Mouse (Mus musculus): ENCODE measurements around the gene Cyren. TPM values are rescaled to one million over a fixed set of nuclear protein-coding genes. Genes with fewer than 3 reads are reported as not detected.
A peak's percentile ranks its signal among the peaks of the same experiment; 100 is the strongest.

Gene Cyren
- polyA plus RNA-seq (2016; fragmentation: Nextera tagmentation; extraction: Ambion mirVana): 18.1 and 19.3 TPM in 2 replicates

- Histone ChIP-seq H3K27me3 (no peaks in the 10 kb centered on the region), H3K4me2 (peak within 1 kb of the TSS; percentile 79), H3K27ac (peak within 1 kb of the TSS; percentile 94), H3K4me3 (replicated peaks) (peak within 1 kb of the TSS; percentile 72), H3K9ac (replicated peaks) (peak within 1 kb of the TSS; percentile 77), H3K36me3 (peaks cover 44% of the 10 kb centered on the region), H3K9me3 (no peaks in the 10 kb centered on the region), H3K4me1 (replicated peaks) (peaks cover 20% of the 10 kb centered on the region)
- ATAC-seq (ENCODE audit: insufficient number of reproducible peaks, insufficient read depth, low FRiP score, low TSS enrichment, low read depth): peak; percentile 90
- WGBS: under 1% methylated on average over 55 of the region's 56 CpGs
Observed at GRCm38 (mm10) chr6:34877509-34878321, at the start of gene Cyren. Gene Cyren (minus strand): TSS chr6:34878060.

GRCm38 (mm10) chr6:34927594-34927993 lies 49.7 kb upstream of the Cyren start:
- no peak for ATAC-seq (ENCODE audit: insufficient number of reproducible peaks, insufficient read depth, low FRiP score, low TSS enrichment, low read depth)
- no peak overlapping the region for H3K4me2 ChIP-seq
- WGBS: 95% methylated on average over 8 of the region's 8 CpGs
- H3K9ac ChIP-seq (replicated peaks): no peak overlapping the region
- H3K27me3 ChIP-seq: no peaks in the 10 kb centered on the region
- H3K9me3 ChIP-seq: no peaks in the 10 kb centered on the region
- no peak overlapping the region for H3K27ac ChIP-seq
- H3K4me3 ChIP-seq (replicated peaks): no peak overlapping the region
- H3K4me1 ChIP-seq (replicated peaks): no peaks in the 10 kb centered on the region
- no peaks in the 10 kb centered on the region for H3K36me3 ChIP-seq

DNA sequence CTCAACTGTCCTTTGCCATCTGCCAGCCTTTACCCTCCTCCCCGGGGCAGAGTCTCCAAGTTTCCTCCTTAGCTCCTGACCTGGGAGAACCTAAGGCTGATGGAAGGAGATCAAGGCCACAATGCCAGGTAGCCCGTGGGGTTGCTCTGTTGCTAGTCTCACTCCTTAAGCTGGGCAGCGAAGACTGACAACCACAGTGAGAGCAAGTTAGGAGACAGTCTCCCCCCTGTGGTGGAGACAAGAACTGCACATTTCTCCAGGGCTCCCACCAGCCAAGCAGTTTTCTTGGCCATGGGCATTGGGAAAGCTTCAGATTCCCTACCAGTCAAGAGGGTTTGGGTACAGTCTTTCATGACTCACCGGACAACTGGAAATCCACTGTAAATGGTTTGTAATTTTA lies 49.3 kb upstream of the Cyren start:
- Histone ChIP-seq H3K4me2 (no peak overlapping the region), H3K27me3 (no peaks in the 10 kb centered on the region), H3K27ac (no peak overlapping the region), H3K36me3 (no peaks in the 10 kb centered on the region), H3K4me3 (replicated peaks) (no peak overlapping the region), H3K9ac (replicated peaks) (no peak overlapping the region), H3K9me3 (no peaks in the 10 kb centered on the region), H3K4me1 (replicated peaks) (no peaks in the 10 kb centered on the region)
- 46% methylated on average over 4 of the region's 4 CpGs for WGBS
- ATAC-seq (ENCODE audit: insufficient number of reproducible peaks, insufficient read depth, low FRiP score, low TSS enrichment, low read depth): no peak

GRCm38 (mm10) chr6:34921941-34922340 lies 44.1 kb upstream of the Cyren start:
- Histone ChIP-seq H3K4me3 (replicated peaks) (no peak overlapping the region), H3K27me3 (no peaks in the 10 kb centered on the region)
- WGBS: 59% methylated on average over 14 of the region's 14 CpGs

DNA sequence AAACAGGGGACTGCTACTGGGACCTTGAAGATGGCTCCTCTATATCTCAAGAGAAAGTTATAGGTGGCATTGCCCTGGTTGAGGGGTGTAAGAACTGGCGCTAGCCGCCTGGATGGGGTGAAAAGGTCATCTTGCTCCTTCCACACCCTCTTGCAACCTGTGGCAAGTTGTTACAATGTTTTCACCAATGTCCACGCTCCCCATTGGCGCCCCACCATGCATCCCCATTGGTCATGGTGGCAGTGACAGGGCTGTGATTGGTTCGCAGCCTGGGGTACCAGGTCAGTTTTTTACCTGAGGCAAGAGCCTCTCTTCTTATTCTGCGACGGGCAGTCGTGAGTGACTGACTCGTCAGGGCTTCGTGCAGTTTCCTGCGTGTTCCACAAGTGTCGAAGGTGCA lies 42.8 kb upstream of the Cyren start:
- Histone ChIP-seq H3K4me2 (no peak overlapping the region), H3K27ac (no peak overlapping the region), H3K4me3 (replicated peaks) (no peak overlapping the region), H3K36me3 (no peaks in the 10 kb centered on the region), H3K9ac (replicated peaks) (no peak overlapping the region), H3K27me3 (no peaks in the 10 kb centered on the region), H3K9me3 (no peaks in the 10 kb centered on the region), H3K4me1 (replicated peaks) (peaks cover 5% of the 10 kb centered on the region; the same call in 1 of the 2 replicates)
- 92% methylated on average over 12 of the region's 12 CpGs for whole genome bisulfite sequencing
- no peak for ATAC-seq (ENCODE audit: insufficient number of reproducible peaks, insufficient read depth, low FRiP score, low TSS enrichment, low read depth)

More at GRCm38 (mm10) chr6:34921941-34922340, 44.1 kb upstream of the Cyren start:
- Histone ChIP-seq H3K9ac (replicated peaks) (no peak overlapping the region), H3K27ac (no peak overlapping the region), H3K9me3 (no peaks in the 10 kb centered on the region), H3K4me2 (no peak overlapping the region), H3K4me1 (replicated peaks) (peaks cover 5% of the 10 kb centered on the region; the same call in 1 of the 2 replicates), H3K36me3 (no peaks in the 10 kb centered on the region)
- no peak for ATAC-seq (ENCODE audit: insufficient number of reproducible peaks, insufficient read depth, low FRiP score, low TSS enrichment, low read depth)

- 36% methylated on average over 10 of the region's 10 CpGs for WGBS
- no peak within 1 kb of the TSS for H3K4me3 ChIP-seq (replicated peaks)
- H3K27ac ChIP-seq: no peak within 1 kb of the TSS
- no peak within 1 kb of the TSS for H3K4me2 ChIP-seq
- H3K9me3 ChIP-seq: no peaks in the 10 kb centered on the region
- H3K9ac ChIP-seq (replicated peaks): no peak within 1 kb of the TSS
- no peaks in the 10 kb centered on the region for H3K36me3 ChIP-seq
- no peaks in the 10 kb centered on the region for H3K27me3 ChIP-seq
- peaks cover 5% of the 10 kb centered on the region; the same call in 1 of the 2 replicates for H3K4me1 ChIP-seq (replicated peaks)
- no peak for ATAC-seq (ENCODE audit: insufficient number of reproducible peaks, insufficient read depth, low FRiP score, low TSS enrichment, low read depth)
Observed at GRCm38 (mm10) chr6:34919956-34920355, 42.1 kb upstream of the Cyren start, which contains the start of gene Stra8. Gene Stra8 (plus strand): TSS chr6:34920163.

GRCm38 (mm10) chr6:34919146-34919545 lies 41.3 kb upstream of the Cyren start:
- Histone ChIP-seq H3K27me3 (no peaks in the 10 kb centered on the region), H3K9ac (replicated peaks) (no peak overlapping the region), H3K4me2 (no peak overlapping the region), H3K27ac (no peak overlapping the region), H3K36me3 (no peaks in the 10 kb centered on the region), H3K4me3 (replicated peaks) (no peak overlapping the region), H3K4me1 (replicated peaks) (peaks cover 5% of the 10 kb centered on the region; the same call in 1 of the 2 replicates), H3K9me3 (no peaks in the 10 kb centered on the region)
- 67% methylated on average over 7 of the region's 7 CpGs for WGBS
- ATAC-seq (ENCODE audit: insufficient number of reproducible peaks, insufficient read depth, low FRiP score, low TSS enrichment, low read depth): no peak

- 87% methylated on average over 3 of the region's 3 CpGs for WGBS
- Histone ChIP-seq H3K4me2 (no peak overlapping the region), H3K4me1 (replicated peaks) (peaks cover 8% of the 10 kb centered on the region), H3K36me3 (no peaks in the 10 kb centered on the region), H3K4me3 (replicated peaks) (no peak overlapping the region), H3K9ac (replicated peaks) (no peak overlapping the region), H3K27me3 (no peaks in the 10 kb centered on the region), H3K27ac (no peak overlapping the region), H3K9me3 (no peaks in the 10 kb centered on the region)
- no peak for ATAC-seq (ENCODE audit: insufficient number of reproducible peaks, insufficient read depth, low FRiP score, low TSS enrichment, low read depth)
Observed at GRCm38 (mm10) chr6:34914462-34914861, 36.6 kb upstream of the Cyren start.

- H3K27me3 ChIP-seq: no peaks in the 10 kb centered on the region
- no peak overlapping the region for H3K4me3 ChIP-seq (replicated peaks)
- no peak overlapping the region for H3K4me2 ChIP-seq
- H3K36me3 ChIP-seq: no peaks in the 10 kb centered on the region
- no peak overlapping the region for H3K9ac ChIP-seq (replicated peaks)
- WGBS: 87% methylated on average over 13 of the region's 13 CpGs
- H3K9me3 ChIP-seq: no peaks in the 10 kb centered on the region
- H3K27ac ChIP-seq: no peak overlapping the region
- H3K4me1 ChIP-seq (replicated peaks): peaks cover 8% of the 10 kb centered on the region
- ATAC-seq (ENCODE audit: insufficient number of reproducible peaks, insufficient read depth, low FRiP score, low TSS enrichment, low read depth): no peak
Observed at GRCm38 (mm10) chr6:34913341-34914040, 35.6 kb upstream of the Cyren start.

GRCm38 (mm10) chr6:34910371-34911219 lies 32.7 kb upstream of the Cyren start, which contains the start of gene Wdr91:
Gene Wdr91 (minus strand): TSS chr6:34910876.
- peak within 1 kb of the TSS; percentile 89 for H3K27ac ChIP-seq
- H3K4me1 ChIP-seq (replicated peaks): peaks cover 8% of the 10 kb centered on the region
- H3K4me3 ChIP-seq (replicated peaks): peak within 1 kb of the TSS; percentile 75
- no peaks in the 10 kb centered on the region for H3K9me3 ChIP-seq
- no peaks in the 10 kb centered on the region for H3K27me3 ChIP-seq
- ATAC-seq (ENCODE audit: insufficient number of reproducible peaks, insufficient read depth, low FRiP score, low TSS enrichment, low read depth): peak; percentile 87
- H3K36me3 ChIP-seq: peaks cover 26% of the 10 kb centered on the region
- peak within 1 kb of the TSS; percentile 60 for H3K9ac ChIP-seq (replicated peaks)
- under 1% methylated on average over 64 of the region's 64 CpGs for WGBS
- peak within 1 kb of the TSS; percentile 64 for H3K4me2 ChIP-seq

All from limb, embryonic 12.5 days (tissue).